ENCODE assay signal across 26 mouse cellular contexts in the genomic region with DNA sequence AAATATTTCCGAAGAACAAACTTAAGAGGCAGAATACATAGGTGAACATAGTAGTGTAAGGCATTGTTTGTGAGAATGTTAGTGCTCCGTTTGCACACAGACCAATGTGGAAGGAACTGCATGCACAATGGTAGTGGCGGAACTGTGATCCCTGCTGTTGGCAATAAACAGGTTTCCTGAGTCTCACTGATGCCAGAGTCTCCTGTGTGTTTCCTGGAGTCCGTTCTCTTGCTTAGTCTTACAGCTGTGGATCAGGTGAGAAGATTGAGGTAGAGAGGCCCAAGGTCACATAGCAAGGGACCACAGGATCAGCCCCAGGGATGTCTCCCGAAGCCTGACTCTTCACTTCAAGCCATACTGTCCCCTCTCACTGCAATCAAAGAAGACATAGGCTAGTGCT.
"Had no signal": no experiment of that assay in that cellular context is flagged by ENCODE, and none has a peak within 500 bp of the region (broad histone marks: within the 10 kb centered on the region; RNA-seq: fewer than 3 reads in every experiment).

No protein-coding gene starts in this region.

- H3K27ac ChIP-seq: embryonic facial prominence, embryonic 12.5 days; embryonic facial prominence, embryonic 15.5 days; forebrain, embryonic 10.5 days; forebrain, embryonic 12.5 days; forebrain, embryonic 13.5 days; forebrain, embryonic 15.5 days; gastrocnemius, adult 2 months; heart, adult 2 months; heart, embryonic 10.5 days had no signal

- H3K9ac ChIP-seq: embryonic facial prominence, embryonic 12.5 days; embryonic facial prominence, embryonic 15.5 days; forebrain, embryonic 12.5 days; forebrain, embryonic 13.5 days; forebrain, embryonic 15.5 days; forebrain, postnatal 0 days had no signal

- DNase-seq: cerebellum, adult 2 months; cerebellum, adult 8-10 months; cerebellum, adult 9-10 months; cerebellum, adult 9-11 months; cerebellum, postnatal 14 days; cerebellum, postnatal 25 days; cerebellum, postnatal 36 days; embryo, embryonic 11 days; forebrain, postnatal 0 days; gastrocnemius, adult 2 months; gastrocnemius, postnatal 10 days; gastrocnemius, postnatal 14 days; gastrocnemius, postnatal 25 days; gastrocnemius, postnatal 36 days; heart, adult 18-20 months; heart, adult 2 months had no signal

- H3K9me3 ChIP-seq: embryonic facial prominence, embryonic 12.5 days; embryonic facial prominence, embryonic 15.5 days; forebrain, embryonic 10.5 days; forebrain, embryonic 12.5 days; forebrain, embryonic 13.5 days; forebrain, embryonic 15.5 days; heart, embryonic 10.5 days had no signal

- H3K4me2 ChIP-seq: embryonic facial prominence, embryonic 12.5 days; embryonic facial prominence, embryonic 15.5 days; forebrain, embryonic 12.5 days; forebrain, embryonic 13.5 days; forebrain, embryonic 15.5 days had no signal

- ATAC-seq: forebrain, embryonic 13.5 days; forebrain, embryonic 14.5 days; forebrain, embryonic 15.5 days; forebrain, embryonic 16.5 days; forebrain, postnatal 0 days had no signal

- H3K27me3 ChIP-seq: embryonic facial prominence, embryonic 12.5 days; embryonic facial prominence, embryonic 15.5 days; forebrain, embryonic 12.5 days; forebrain, embryonic 13.5 days; forebrain, embryonic 15.5 days had no signal

- H3K4me1 ChIP-seq: embryonic facial prominence, embryonic 12.5 days; forebrain, embryonic 10.5 days; forebrain, embryonic 12.5 days; forebrain, embryonic 13.5 days; forebrain, embryonic 15.5 days had no signal

- H3K4me3 ChIP-seq: embryonic facial prominence, embryonic 12.5 days; embryonic facial prominence, embryonic 15.5 days; erythroblast, embryonic 14.5 days; forebrain, embryonic 10.5 days; forebrain, embryonic 12.5 days; forebrain, embryonic 13.5 days; forebrain, embryonic 15.5 days; gastrocnemius, adult 2 months; heart, adult 2 months; heart, embryonic 10.5 days had no signal
